8 mouse cellular contexts compared by ENCODE assay signal in genomic region chr1:180332076-180332927, GRCm38 (mm10). TPM values are rescaled to one million over a fixed set of nuclear protein-coding genes. Genes with fewer than 3 reads are reported as not detected.
A peak's percentile ranks its signal among the peaks of the same experiment; 100 is the strongest.
DNase-seq lines count a peak whose midpoint lies in the region; ATAC-seq and TF ChIP-seq lines count a peak whose summit lies in the region.

No protein-coding gene starts in this region.

- peak overlapping the region; percentile 89 for H3K4me2 ChIP-seq in heart, embryonic 15.5 days

- no peak for TF ChIP-seq CTCF in ES-Bruce4 (IDR thresholded peaks at IDR 0.05; ENCODE audit: low read depth, low read length)

- no peaks in the 10 kb centered on the region for H3K36me3 ChIP-seq in ES-Bruce4 (ENCODE audit: control insufficient read depth, insufficient read depth, low read length, poor library complexity, severe bottlenecking)
- H3K36me3 ChIP-seq in heart, embryonic 15.5 days: 0 out of 2 replicates have a peak, but pooled peaks cover 7% of the 10 kb centered on the region
- H3K36me3 ChIP-seq in macrophage (ENCODE audit: inconsistent target): peaks cover 19% of the 10 kb centered on the region; the same call in 1 of the 2 replicates

- no peak overlapping the region for H3K27ac ChIP-seq in ES-Bruce4 (ENCODE audit: insufficient read depth, low read length)
- peak overlapping the region; percentile 93; the same call in 1 of the 2 replicates for H3K27ac ChIP-seq in heart, embryonic 15.5 days
- no peak overlapping the region for H3K27ac ChIP-seq in macrophage

- H3K27me3 ChIP-seq in ES-Bruce4 (ENCODE audit: control insufficient read depth, insufficient read depth, low read length, poor library complexity, severe bottlenecking): peaks cover 10% of the 10 kb centered on the region
- peaks cover 15% of the 10 kb centered on the region for H3K27me3 ChIP-seq in heart, embryonic 15.5 days

- H3K79me2 ChIP-seq in macrophage (ENCODE audit: inconsistent target): peaks cover 66% of the 10 kb centered on the region

- DNase-seq in A20 (ENCODE audit: low read depth, low spot score): peak; percentile 73
- peak; percentile 52 to 61 for DNase-seq in cerebellum, postnatal 36 days
- peak; percentile 56 to 65 for DNase-seq in layer of hippocampus, adult 8-10 months (ENCODE audit: low spot score in 2 of 2)
- DNase-seq in spleen, postnatal 36 days (ENCODE audit: low spot score in 2 of 2): peak; percentile 38 to 54

- peak overlapping the region; percentile 32 for H3K9ac ChIP-seq in ES-Bruce4 (ENCODE audit: low read depth, poor library complexity, severe bottlenecking)
- peak overlapping the region; percentile 85 for H3K9ac ChIP-seq in heart, embryonic 15.5 days

- no peaks in the 10 kb centered on the region for H3K9me3 ChIP-seq in ES-Bruce4 (replicated peaks; ENCODE audit: control insufficient read depth, insufficient read depth, low read length, poor library complexity, severe bottlenecking)
- no peaks in the 10 kb centered on the region for H3K9me3 ChIP-seq in heart, embryonic 15.5 days (replicated peaks)

- ATAC-seq in heart, embryonic 15.5 days (replicated peaks; ENCODE audit: insufficient number of reproducible peaks, insufficient read depth, low FRiP score, low read depth): 0 out of 2 replicates have a peak, but pooled peaks have one; percentile 40
- ATAC-seq in erythroid progenitor cell, adult 5-6 weeks (replicated peaks; ENCODE audit: low FRiP score, poor library complexity, severe bottlenecking): no peak

- H3K4me1 ChIP-seq in ES-Bruce4 (ENCODE audit: control insufficient read depth, insufficient read depth, low read length): no peaks in the 10 kb centered on the region
- peaks cover 56% of the 10 kb centered on the region for H3K4me1 ChIP-seq in heart, embryonic 15.5 days (replicated peaks)

- TF ChIP-seq EP300 in ES-Bruce4 (IDR thresholded peaks at IDR 0.05; ENCODE audit: insufficient read depth, low read depth, low read length): no peak

- 7% methylated on average over 60 of the region's 72 CpGs for WGBS in heart, embryonic 15.5 days
- 30% methylated on average over 71 of the region's 72 CpGs for WGBS in macrophage (ENCODE audit: missing documents)

- no peak for TF ChIP-seq POLR2A in ES-Bruce4 (IDR thresholded peaks at IDR 0.05; ENCODE audit: insufficient read depth, low read length)

- peak overlapping the region; percentile 16 for H3K4me3 ChIP-seq in ES-Bruce4 (ENCODE audit: low read depth, low read length)
- H3K4me3 ChIP-seq in heart, embryonic 15.5 days: peak overlapping the region; percentile 80
- peak overlapping the region; percentile 85 for H3K4me3 ChIP-seq in macrophage (ENCODE audit: inconsistent target)

RNA-seq across cellular contexts. Expression of gene Itpkb, which starts 2.0 kb away (rescaled TPM):
- polyA plus RNA-seq in ES-Bruce4 (2011; ENCODE audit: insufficient read depth, insufficient read length, low read depth, missing spikeins) (12.2 and 12.4 TPM in 2 replicates), macrophage (2018) (43.7 to 63.0 TPM (median 46.1 TPM) in 3 replicates)
- 6.1 and 7.5 TPM in 2 replicates for polyA plus RNA-seq in heart, embryonic 15.5 days (2015; fragmentation: Nextera tagmentation; extraction: Ambion mirVana)
- 10 to 100 TPM; 26.6 to 39.1 (median 32.4) TPM for total RNA-seq in layer of hippocampus, adult 8-10 months (2022)
- 1,000 to 10,000 TPM in 4 of 26 experiments, 100 to 1,000 TPM in 22; 236 to 1,218 (median 566) TPM for total RNA-seq in macrophage (2018; cell fraction: chromatin; rRNA removed)
- 100 to 1,000 TPM in 10 of 26 experiments, 10 to 100 TPM in 16; 60.5 to 237 (median 89.4) TPM for total RNA-seq in macrophage (2018; cell fraction: cytosol; rRNA removed)
- total RNA-seq in macrophage (2018; cell fraction: nucleus; rRNA removed): 100 to 1,000 TPM; 208 to 665 (median 325) TPM
- 2.5 and 6.5 TPM in 2 replicates for total RNA-seq in erythroid progenitor cell, adult 5-6 weeks (2015; ENCODE audit: low replicate concordance)
- 1.9 and 2.6 TPM in 2 replicates for total RNA-seq in erythroid progenitor cell, adult 5-6 weeks (2017; ENCODE audit: low replicate concordance)

Comparison
In these comparisons a context has a peak if more than half of its experiments do, and no peak if none do; other contexts are left out.
1. H3K4me3 ChIP-seq: peak in every context shown above with its lines; median percentile 85 in macrophage; 80 in heart, embryonic 15.5 days; 16 in ES-Bruce4.